Mouse (Mus musculus) embryo, embryonic 11 days (tissue): ENCODE measurements around the gene Gm43064.

ENCODE experiments used
- DNase-seq: peaks from one replicate; pipeline ENCODE4 v3.0.0-alpha.2; 2015

Gm43064 gene

DNA sequence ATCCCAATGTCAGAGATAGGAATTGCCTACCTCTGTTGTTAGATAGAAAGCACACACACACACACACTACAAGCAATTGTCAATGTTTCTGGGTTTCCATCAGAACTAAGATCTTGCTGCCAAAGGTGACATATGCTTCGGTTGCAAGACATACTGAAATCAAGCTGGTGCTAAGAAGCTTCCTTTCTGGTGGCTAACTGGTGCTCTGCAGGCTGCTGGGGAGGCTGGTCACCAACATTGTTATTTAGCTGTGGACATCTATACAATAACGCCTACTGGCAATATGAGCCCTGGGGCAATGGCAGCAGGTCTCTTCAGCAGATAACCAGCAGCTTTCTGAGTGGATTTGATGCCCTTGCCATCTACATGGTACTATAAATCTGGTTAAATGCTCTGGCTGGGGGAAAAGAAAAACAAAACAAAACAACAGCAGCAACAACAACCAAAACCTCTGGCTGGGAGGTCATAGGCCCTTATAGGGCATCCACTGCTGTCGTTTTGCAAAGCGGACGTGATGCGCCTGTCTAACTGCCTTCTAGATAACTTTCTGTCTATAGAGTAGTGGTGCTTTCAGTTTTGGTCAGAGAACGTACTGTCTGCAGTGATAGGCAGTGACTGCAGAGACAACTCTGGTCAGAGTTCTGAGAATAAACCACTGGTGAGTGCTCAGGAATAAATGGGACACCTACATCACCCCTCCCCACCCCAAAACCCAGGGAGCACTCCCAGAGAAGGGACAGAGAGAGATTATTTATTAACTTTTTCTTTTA is 47.8 kb downstream of the Gm43064 start:
- DNase-seq: no peak

DNA sequence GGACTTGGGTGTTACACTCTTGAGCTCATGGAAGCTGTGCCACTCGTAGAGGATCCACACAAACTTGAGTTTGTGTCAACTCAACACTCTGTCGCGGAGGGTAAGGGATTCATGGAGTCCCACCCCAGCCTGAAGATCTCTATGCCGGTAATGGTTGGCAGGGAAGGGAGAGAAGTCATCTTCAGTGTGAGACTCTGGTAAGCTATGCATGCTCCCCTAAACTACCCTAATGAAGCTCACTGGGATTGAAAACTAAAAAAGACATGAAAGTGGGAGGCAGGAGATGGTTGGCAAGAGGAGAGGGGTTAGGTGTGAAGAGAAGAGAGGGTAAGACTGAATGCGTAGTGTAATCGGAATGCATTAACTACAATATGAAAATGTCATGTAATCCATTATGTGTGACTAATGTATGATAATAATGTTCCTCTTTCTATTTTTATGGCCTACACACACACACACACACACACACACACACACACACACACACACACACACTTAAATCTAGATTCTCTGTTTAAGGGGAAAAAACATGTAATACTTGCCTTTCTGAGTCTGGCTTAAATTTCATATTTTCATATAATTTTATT is 48.7 kb downstream of the Gm43064 start:
- DNase-seq: no peak

DNA sequence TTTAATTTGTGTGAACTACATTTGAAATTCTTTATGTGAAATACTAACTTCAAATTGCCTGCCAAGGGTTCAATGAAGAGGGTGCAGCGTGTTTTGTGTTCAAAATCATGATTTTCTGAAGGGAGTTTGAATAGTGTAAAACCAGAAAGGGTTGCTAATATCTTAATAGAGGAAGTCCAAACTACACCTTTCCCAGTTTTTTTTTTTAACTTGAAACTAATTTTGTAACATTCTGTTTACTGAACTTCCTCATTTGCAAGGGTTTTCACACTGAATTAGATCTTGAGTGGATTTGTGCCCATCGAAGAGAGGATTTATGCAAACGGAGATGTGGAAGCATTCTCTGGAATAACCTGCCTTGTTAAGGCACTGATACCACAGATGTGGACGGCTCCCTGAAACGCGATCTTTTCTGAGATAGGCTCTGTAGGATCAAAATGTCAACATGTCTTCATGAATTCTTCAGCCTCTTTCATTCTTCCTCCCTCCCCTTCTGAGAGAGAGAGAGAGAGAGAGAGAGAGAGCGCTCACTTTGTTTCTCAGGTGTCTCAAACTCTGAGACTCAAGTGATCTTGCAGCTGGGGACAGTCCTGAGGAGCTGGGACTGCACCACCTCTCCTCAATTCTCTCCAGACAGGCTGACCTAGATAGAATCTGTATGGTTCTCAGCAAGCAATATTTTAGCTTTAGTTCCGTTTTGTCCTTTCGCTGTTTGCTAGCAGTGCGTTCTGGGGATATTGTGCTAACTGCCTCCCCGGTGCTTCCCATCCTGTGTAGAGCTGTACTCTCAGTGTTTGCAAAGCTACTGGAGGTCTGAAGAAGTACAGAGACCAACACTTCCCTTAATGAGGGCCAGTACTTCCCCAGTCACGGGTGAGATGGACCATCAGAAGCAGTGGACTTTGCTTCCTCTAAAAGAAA is 49.8 kb downstream of the Gm43064 start, which contains the start of gene Ptpn22:
Gene Ptpn22, plus strand, starts transcription at position 915 of the 921 bp plus-strand sequence.
- no peak for DNase-seq

DNA sequence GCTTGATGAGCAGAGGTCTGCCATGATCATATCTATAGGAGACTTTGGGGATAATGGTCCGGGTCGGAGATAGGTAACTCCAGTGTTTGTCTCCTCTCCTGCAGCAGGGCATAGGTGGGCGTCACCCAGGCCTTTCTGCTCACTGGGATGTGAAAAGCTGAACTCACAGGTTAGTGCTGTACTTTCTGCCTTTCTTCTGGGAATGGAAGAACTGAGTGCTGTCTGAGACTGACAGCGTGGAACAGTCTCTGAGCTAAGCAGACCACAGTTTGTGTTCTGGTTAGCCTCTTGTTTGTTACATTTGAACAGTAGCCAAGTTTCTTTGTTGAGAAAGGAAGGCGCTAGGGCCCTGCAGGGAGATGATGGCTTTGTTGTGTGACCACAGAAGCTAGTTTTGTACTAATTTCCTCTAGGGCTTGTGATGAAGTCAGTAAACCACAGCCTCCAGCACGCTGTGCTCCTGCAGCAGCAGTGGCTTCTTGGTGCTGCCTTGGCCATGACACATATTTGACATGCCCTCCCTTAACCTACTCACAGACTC is 50.5 kb downstream of the Gm43064 start:
- DNase-seq: no peak

DNA sequence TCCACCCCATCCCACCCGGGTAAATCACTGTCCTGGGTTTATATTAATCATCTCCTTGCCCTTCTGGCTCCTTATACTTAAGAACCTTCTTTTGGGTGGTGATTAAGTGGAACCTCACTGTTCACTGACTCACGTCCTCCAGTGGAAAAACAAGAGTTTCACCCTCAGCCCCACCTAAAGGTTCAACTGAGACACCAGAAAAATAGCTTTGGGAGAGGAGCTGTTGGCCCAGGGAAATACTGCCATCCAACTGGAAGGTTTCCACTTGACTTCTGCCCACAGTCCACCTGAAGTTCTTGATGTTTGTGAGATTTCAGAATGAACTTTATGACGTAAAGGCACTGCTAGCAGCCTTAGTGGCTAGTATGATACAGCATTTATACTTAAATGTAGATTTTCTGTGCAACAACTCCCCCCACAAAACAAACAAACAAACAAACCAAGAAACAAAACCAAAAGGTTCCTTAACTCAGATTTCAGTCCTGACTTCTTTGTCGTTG is 53.4 kb downstream of the Gm43064 start:
- no peak for DNase-seq

DNA sequence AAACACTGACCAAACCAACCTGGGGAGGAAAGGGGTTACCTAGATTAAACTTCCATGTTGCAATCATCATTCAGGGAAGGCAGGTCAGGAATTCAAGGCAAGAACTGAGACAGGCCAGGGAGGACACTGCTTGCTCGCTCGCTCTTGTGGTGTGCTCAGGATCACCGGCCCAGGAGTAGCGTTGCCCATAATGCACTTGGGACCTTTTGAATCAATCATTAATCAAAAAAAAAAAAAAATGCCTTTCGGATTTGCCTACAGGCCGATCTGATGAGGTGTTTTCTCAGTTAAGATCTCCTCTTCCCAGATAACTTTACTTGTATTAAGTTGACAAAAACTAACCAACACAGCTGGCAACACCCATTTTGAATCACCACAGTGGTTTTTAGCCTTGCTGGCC is 54.8 kb downstream of the Gm43064 start:
- no peak for DNase-seq

DNA sequence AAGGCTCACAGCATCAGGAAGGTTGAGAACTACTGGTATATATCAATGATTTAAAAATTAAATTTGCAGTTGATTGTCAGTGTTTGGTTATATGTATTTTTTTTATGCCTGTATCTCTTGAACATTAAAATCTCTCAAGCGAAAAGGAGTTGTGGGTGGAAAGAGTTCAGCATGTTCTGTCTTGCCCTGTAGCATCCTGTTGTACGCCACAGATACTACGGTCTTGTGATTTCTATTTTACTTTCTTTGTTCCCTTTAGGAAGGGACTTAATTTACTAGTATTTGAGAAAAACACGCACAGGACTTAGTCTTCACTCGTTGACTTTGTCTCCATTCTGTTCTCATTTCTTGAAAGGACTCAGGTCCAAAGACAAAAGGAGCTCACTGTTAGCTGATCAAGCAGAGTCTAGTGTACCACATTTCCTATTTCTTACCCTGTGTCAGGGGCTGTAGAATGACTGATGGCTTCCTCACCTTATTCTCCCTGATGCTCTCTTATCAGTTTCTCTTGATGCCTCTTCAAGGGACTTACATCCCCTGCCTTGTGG is 58.1 kb downstream of the Gm43064 start:
- no peak for DNase-seq

DNA sequence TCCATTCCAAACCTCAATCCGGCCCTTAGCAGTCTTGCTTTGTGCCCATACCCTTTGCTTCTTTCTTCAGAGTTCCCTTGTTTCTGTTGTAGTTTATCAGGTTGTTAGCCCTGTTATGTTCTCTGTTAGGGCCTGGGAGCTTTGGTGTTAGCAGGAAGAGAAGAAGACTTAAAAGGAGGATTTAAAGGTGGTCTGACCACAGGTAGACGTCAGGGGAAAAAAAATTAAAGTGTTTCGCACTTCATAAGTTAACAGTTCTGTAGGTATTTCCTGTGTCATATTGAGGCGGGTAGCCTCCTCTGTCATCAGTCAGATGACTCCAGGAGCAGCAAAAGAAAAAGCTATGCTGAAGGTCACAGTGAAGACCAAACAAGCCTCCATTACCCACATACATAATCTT is 58.6 kb downstream of the Gm43064 start:
- no peak for DNase-seq

DNA sequence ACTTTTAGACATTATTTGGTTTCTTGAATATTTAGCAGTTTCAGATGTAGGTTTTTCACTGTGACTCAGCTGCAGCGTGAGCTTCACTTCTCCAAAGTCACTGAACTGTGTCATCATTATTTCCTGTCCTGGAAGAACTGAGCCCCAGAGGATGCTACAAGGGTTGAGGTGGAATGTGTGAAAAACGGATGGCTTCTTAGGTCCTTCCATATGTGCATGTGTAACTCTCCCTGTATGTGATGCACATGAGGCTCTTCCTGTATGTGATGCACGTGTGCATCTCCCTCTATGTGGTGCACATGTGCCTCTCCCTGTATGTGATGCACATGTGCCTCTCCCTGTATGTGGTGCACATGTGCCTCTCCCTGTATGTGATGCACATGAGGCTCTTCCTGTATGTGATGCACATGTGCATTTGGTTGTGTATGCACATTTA is 63.3 kb downstream of the Gm43064 start:
- DNase-seq: no peak

DNA sequence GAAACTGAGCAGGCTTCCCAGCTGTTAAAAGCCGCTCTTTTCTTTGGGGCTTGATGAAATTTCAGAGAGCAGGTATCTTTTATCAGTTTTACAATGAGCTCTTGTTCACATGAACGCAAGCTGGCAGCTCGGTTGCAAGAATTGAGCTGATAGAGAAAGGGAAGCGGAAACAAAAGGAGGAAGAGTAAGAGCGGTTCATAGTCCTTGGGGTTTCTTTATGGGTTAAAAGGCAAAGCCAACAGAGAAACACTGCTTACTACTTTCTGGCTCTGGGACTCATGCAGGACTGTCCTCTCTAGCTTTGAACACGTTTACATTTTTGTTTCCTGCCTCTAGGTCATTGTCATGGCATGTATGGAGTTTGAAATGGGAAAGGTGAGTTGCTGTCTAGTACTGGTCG is 65.0 kb downstream of the Gm43064 start:
- DNase-seq: no peak

DNA sequence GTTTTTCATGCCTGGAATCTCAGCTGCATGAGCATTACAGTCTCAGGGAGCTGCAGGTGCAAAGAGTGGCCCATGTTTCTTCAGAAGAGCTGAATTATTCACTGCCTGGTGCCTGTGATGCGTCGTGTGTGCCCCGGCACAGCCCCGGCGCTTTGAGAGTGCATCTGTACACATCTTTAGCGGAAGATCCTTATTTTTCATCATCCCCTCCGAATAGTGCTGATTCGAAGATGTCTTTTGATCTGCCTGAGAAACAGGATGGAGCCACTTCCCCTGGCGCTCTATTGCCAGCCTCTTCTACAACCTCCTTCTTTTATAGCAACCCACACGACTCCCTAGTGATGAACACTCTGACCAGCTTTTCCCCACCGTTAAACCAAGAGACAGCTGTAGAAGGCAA is 76.6 kb downstream of the Gm43064 start:
- no peak for DNase-seq

DNA sequence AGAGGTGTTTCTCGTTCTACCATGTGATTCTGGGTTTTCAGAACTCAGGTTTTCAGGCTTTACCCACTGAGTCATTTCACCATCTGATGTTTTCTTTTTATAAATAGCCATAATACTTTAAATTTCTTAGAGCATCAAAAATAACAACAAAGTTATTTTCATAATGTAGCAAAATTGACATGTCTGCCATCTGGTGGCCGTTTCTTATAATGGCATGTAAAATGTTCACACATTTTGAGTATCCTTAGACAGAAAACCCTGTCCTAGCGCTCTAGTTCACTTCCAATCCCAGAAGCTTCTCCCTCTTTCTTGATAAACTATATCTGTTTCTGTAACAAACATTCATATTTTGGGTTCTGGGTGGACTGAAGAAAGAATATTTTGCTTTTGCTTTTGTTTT is 78.2 kb downstream of the Gm43064 start:
- peak; percentile 68 for DNase-seq
